Mouse (Mus musculus): ENCODE data around the gene Tmem174. TPM values are rescaled to one million over a fixed set of nuclear protein-coding genes. Genes with fewer than 3 reads are reported as not detected.

The Tmem174 gene
- polyA plus RNA-seq, 1 experiment from 2014 or later = not detected

GRCm38 (mm10) chr13:98638507-98639166 lies 1.4 kb upstream of the Tmem174 start:
- Histone ChIP-seq H3K36me3 (ENCODE audit: control insufficient read depth, insufficient read depth) (no peaks in the 10 kb centered on the region), H3K27ac (ENCODE audit: low read length) (no peak overlapping the region), H3K9ac (ENCODE audit: low read length) (no peak overlapping the region), H3K27me3 (ENCODE audit: control insufficient read depth, insufficient read depth, low read length) (no peaks in the 10 kb centered on the region), H3K4me3 (ENCODE audit: low read length) (no peak overlapping the region), H3K9me3 (replicated peaks; ENCODE audit: control insufficient read depth, low read length) (peaks cover 4% of the 10 kb centered on the region; the same call in 1 of the 2 replicates), H3K4me1 (ENCODE audit: control insufficient read depth, insufficient read depth, low read length) (no peaks in the 10 kb centered on the region), H3K4me2 (ENCODE audit: low read depth, low read length) (no peak overlapping the region)
- no peak for ATAC-seq (replicated peaks; ENCODE audit: extremely low read depth, insufficient read depth, low FRiP score)
- 85% methylated on average over 5 of the region's 5 CpGs for WGBS

GRCm38 (mm10) chr13:98636571-98636970 lies 639 bp downstream of the Tmem174 start:
- no peaks in the 10 kb centered on the region for H3K36me3 ChIP-seq (ENCODE audit: control insufficient read depth, insufficient read depth)
- no peak for ATAC-seq (replicated peaks; ENCODE audit: extremely low read depth, insufficient read depth, low FRiP score)
- 60% methylated on average over 18 of the region's 18 CpGs for WGBS
- no peaks in the 10 kb centered on the region for H3K27me3 ChIP-seq (ENCODE audit: control insufficient read depth, insufficient read depth, low read length)
- no peak overlapping the region for H3K27ac ChIP-seq (ENCODE audit: low read length)
- H3K4me3 ChIP-seq (ENCODE audit: low read length) = peak overlapping the region; percentile 2
- no peak overlapping the region for H3K9ac ChIP-seq (ENCODE audit: low read length)
- H3K4me2 ChIP-seq (ENCODE audit: low read depth, low read length) = peak overlapping the region; percentile 52
- H3K4me1 ChIP-seq (ENCODE audit: control insufficient read depth, insufficient read depth, low read length) = no peaks in the 10 kb centered on the region
- H3K9me3 ChIP-seq (replicated peaks; ENCODE audit: control insufficient read depth, low read length) = peaks cover 4% of the 10 kb centered on the region; the same call in 1 of the 2 replicates

DNA sequence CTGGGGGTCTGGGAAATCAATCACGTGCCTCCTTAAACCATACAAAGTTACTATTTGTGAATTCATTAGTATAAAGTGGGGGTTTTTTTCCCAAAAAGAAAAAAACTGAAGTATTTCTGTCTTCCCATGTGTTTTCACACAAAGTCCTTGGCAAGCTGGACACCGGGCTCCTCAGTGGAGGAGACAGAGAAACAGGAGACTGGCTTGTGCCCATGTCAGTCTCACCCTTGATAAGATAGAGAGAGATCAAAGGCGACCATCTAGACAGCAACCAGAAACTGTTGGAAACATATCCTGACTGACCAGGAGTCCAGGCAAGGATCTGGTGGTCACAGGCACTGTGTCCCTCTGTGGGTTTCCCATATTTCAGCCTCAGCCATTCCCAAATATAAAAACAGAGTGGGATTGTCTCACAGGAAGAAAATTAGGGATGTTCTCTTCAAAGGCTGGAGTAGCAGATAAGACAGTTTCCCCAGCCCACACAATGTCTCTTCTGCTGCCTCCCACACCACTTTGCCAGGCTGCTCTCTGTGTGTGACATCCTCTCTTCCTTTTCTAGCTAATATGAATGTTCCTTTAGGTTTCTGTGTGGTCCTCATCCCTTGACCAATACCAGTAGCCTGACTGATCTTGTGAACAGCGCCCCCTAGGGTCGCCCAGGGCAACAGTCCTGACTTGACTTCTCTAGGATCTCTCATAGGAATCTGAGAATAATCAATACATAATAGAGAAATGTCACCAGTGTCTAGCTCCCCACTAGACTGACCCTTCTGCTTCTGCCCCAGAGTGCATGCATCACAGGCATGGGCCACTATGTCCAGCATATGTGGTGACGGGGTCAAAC lies 3.3 kb downstream of the Tmem174 start:
- H3K4me3 ChIP-seq (ENCODE audit: low read length) = no peak overlapping the region
- H3K9ac ChIP-seq (ENCODE audit: low read length) = no peak overlapping the region
- H3K27ac ChIP-seq (ENCODE audit: low read length) = no peak overlapping the region
- WGBS = 36% methylated on average over 6 of the region's 6 CpGs
- H3K27me3 ChIP-seq (ENCODE audit: control insufficient read depth, insufficient read depth, low read length) = no peaks in the 10 kb centered on the region
- H3K36me3 ChIP-seq (ENCODE audit: control insufficient read depth, insufficient read depth) = no peaks in the 10 kb centered on the region
- no peak for ATAC-seq (replicated peaks; ENCODE audit: extremely low read depth, insufficient read depth, low FRiP score)
- no peak overlapping the region for H3K4me2 ChIP-seq (ENCODE audit: low read depth, low read length)
- H3K4me1 ChIP-seq (ENCODE audit: control insufficient read depth, insufficient read depth, low read length) = no peaks in the 10 kb centered on the region
- no peaks in the 10 kb centered on the region for H3K9me3 ChIP-seq (replicated peaks; ENCODE audit: control insufficient read depth, low read length)

GRCm38 (mm10) chr13:98632306-98632942 lies 4.8 kb downstream of the Tmem174 start:
- Histone ChIP-seq H3K9ac (ENCODE audit: low read length) (no peak overlapping the region), H3K36me3 (ENCODE audit: control insufficient read depth, insufficient read depth) (no peaks in the 10 kb centered on the region), H3K4me2 (ENCODE audit: low read depth, low read length) (no peak overlapping the region), H3K27me3 (ENCODE audit: control insufficient read depth, insufficient read depth, low read length) (no peaks in the 10 kb centered on the region), H3K4me3 (ENCODE audit: low read length) (no peak overlapping the region), H3K27ac (ENCODE audit: low read length) (no peak overlapping the region), H3K9me3 (replicated peaks; ENCODE audit: control insufficient read depth, low read length) (no peaks in the 10 kb centered on the region), H3K4me1 (ENCODE audit: control insufficient read depth, insufficient read depth, low read length) (no peaks in the 10 kb centered on the region)
- no peak for ATAC-seq (replicated peaks; ENCODE audit: extremely low read depth, insufficient read depth, low FRiP score)
- WGBS = 71% methylated on average over 9 of the region's 9 CpGs

GRCm38 (mm10) chr13:98631105-98631838 lies 5.9 kb downstream of the Tmem174 start:
- no peak overlapping the region for H3K4me3 ChIP-seq (ENCODE audit: low read length)
- no peak overlapping the region for H3K9ac ChIP-seq (ENCODE audit: low read length)
- no peaks in the 10 kb centered on the region for H3K36me3 ChIP-seq (ENCODE audit: control insufficient read depth, insufficient read depth)
- H3K27me3 ChIP-seq (ENCODE audit: control insufficient read depth, insufficient read depth, low read length) = no peaks in the 10 kb centered on the region
- no peak overlapping the region for H3K4me2 ChIP-seq (ENCODE audit: low read depth, low read length)
- H3K27ac ChIP-seq (ENCODE audit: low read length) = no peak overlapping the region
- H3K9me3 ChIP-seq (replicated peaks; ENCODE audit: control insufficient read depth, low read length) = no peaks in the 10 kb centered on the region
- no peak for ATAC-seq (replicated peaks; ENCODE audit: extremely low read depth, insufficient read depth, low FRiP score)
- no peaks in the 10 kb centered on the region for H3K4me1 ChIP-seq (ENCODE audit: control insufficient read depth, insufficient read depth, low read length)
- 47% methylated on average over 20 of the region's 20 CpGs for WGBS

DNA sequence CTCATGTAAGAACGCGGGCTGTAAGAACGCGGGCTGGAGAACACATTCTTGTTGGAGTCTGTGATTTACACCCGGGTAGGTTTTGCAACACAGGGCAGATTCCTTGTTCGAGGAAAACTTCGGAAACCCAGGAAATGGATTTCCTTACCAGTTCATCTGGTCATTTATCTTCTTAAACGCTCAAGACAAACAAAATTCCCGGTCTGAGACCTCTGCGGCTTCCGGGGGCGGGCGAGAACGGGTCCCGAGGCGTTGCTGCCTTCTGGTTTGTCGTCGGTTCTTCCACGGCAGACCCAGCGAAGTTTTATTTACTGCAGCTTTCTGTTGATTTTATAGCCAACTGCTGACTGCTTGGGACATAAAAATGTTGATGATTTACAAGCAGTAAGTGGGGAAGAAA lies 10.5 kb downstream of the Tmem174 start:
- WGBS = 74% methylated on average over 20 of the region's 20 CpGs
- Histone ChIP-seq H3K4me3 (ENCODE audit: low read length) (no peak overlapping the region), H3K9me3 (replicated peaks; ENCODE audit: control insufficient read depth, low read length) (no peaks in the 10 kb centered on the region), H3K4me1 (ENCODE audit: control insufficient read depth, insufficient read depth, low read length) (no peaks in the 10 kb centered on the region; the same call in 1 of the 2 replicates), H3K27me3 (ENCODE audit: control insufficient read depth, insufficient read depth, low read length) (no peaks in the 10 kb centered on the region), H3K9ac (ENCODE audit: low read length) (no peak overlapping the region), H3K4me2 (ENCODE audit: low read depth, low read length) (no peak overlapping the region), H3K27ac (ENCODE audit: low read length) (no peak overlapping the region), H3K36me3 (ENCODE audit: control insufficient read depth, insufficient read depth) (no peaks in the 10 kb centered on the region)
- no peak for ATAC-seq (replicated peaks; ENCODE audit: extremely low read depth, insufficient read depth, low FRiP score)

GRCm38 (mm10) chr13:98624506-98624905 lies 12.7 kb downstream of the Tmem174 start:
- no peak for ATAC-seq (replicated peaks; ENCODE audit: extremely low read depth, insufficient read depth, low FRiP score)
- Histone ChIP-seq H3K9ac (ENCODE audit: low read length) (no peak overlapping the region), H3K4me2 (ENCODE audit: low read depth, low read length) (no peak overlapping the region), H3K4me3 (ENCODE audit: low read length) (no peak overlapping the region), H3K9me3 (replicated peaks; ENCODE audit: control insufficient read depth, low read length) (no peaks in the 10 kb centered on the region), H3K36me3 (ENCODE audit: control insufficient read depth, insufficient read depth) (no peaks in the 10 kb centered on the region), H3K27me3 (ENCODE audit: control insufficient read depth, insufficient read depth, low read length) (no peaks in the 10 kb centered on the region), H3K27ac (ENCODE audit: low read length) (no peak overlapping the region), H3K4me1 (ENCODE audit: control insufficient read depth, insufficient read depth, low read length) (no peaks in the 10 kb centered on the region; the same call in 1 of the 2 replicates)
- WGBS = 85% methylated on average over 10 of the region's 10 CpGs

GRCm38 (mm10) chr13:98622881-98623549 lies 14.2 kb downstream of the Tmem174 start:
- H3K36me3 ChIP-seq (ENCODE audit: control insufficient read depth, insufficient read depth) = no peaks in the 10 kb centered on the region
- H3K27ac ChIP-seq (ENCODE audit: low read length) = no peak overlapping the region
- no peaks in the 10 kb centered on the region for H3K27me3 ChIP-seq (ENCODE audit: control insufficient read depth, insufficient read depth, low read length)
- no peaks in the 10 kb centered on the region for H3K9me3 ChIP-seq (replicated peaks; ENCODE audit: control insufficient read depth, low read length)
- H3K4me2 ChIP-seq (ENCODE audit: low read depth, low read length) = no peak overlapping the region
- ATAC-seq (replicated peaks; ENCODE audit: extremely low read depth, insufficient read depth, low FRiP score) = no peak
- no peaks in the 10 kb centered on the region; the same call in 1 of the 2 replicates for H3K4me1 ChIP-seq (ENCODE audit: control insufficient read depth, insufficient read depth, low read length)
- 31% methylated on average over 8 of the region's 8 CpGs for WGBS
- H3K9ac ChIP-seq (ENCODE audit: low read length) = no peak overlapping the region
- no peak overlapping the region for H3K4me3 ChIP-seq (ENCODE audit: low read length)
